In the genomic region with DNA sequence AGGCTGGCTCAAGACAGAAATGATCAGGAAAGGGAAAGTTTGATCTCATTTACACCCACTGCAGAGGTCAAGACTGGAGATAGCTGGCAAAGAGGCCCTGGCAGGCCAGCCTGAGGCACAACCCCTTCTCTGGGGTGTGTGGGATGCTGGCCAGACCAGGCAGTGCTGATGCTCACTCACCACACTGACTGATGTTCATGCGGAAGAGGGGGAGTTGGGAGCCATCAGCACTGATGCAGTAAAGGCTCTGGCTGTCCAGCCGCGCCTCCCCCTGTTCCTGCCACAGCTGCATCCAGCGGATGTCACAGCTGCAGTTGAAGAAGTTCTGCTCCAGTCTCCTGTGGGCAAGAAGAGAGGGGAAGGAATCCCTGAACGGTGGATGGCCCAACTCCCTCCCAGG, we compare ENCODE assay signal across 20 mouse cellular contexts.
"Had no signal": no experiment of that assay in that cellular context is flagged by ENCODE, and none has a peak within 500 bp of the region (broad histone marks: within the 10 kb centered on the region; RNA-seq: fewer than 3 reads in every experiment).

No protein-coding gene starts in this region.

- H3K4me2 ChIP-seq: hindbrain, embryonic 13.5 days; hindbrain, embryonic 15.5 days; limb, embryonic 13.5 days; limb, embryonic 15.5 days; liver, embryonic 12.5 days had no signal

- H3K4me1 ChIP-seq: heart, embryonic 10.5 days; hindbrain, embryonic 13.5 days; hindbrain, embryonic 15.5 days; limb, embryonic 13.5 days; limb, embryonic 15.5 days; liver, embryonic 12.5 days had no signal

- DNase-seq: forebrain, postnatal 0 days; gastrocnemius, postnatal 14 days; gastrocnemius, postnatal 36 days; heart, adult 18-20 months; heart, postnatal 14 days; kidney, adult 18-20 months; kidney, adult 8-10 months; kidney, postnatal 25 days; layer of hippocampus, adult 9-11 months; layer of hippocampus, postnatal 36 days; left cerebral cortex, postnatal 4 days had no signal

- H3K36me3 ChIP-seq: heart, embryonic 10.5 days; limb, embryonic 13.5 days; limb, embryonic 15.5 days; liver, embryonic 12.5 days had no signal

- H3K4me3 ChIP-seq: heart, embryonic 10.5 days; hindbrain, embryonic 13.5 days; hindbrain, embryonic 15.5 days; limb, embryonic 13.5 days; limb, embryonic 15.5 days; liver, embryonic 12.5 days had no signal

- H3K27ac ChIP-seq: heart, embryonic 10.5 days; hindbrain, embryonic 13.5 days; hindbrain, embryonic 15.5 days; hindbrain, postnatal 0 days; limb, embryonic 13.5 days; limb, embryonic 15.5 days; liver, embryonic 12.5 days; liver, embryonic 14.5 days had no signal

- ATAC-seq: forebrain, postnatal 0 days; hindbrain, postnatal 0 days; intestine, embryonic 16.5 days; liver, embryonic 12.5 days had no signal

- H3K9ac ChIP-seq: forebrain, postnatal 0 days; hindbrain, embryonic 13.5 days; hindbrain, embryonic 15.5 days; limb, embryonic 13.5 days; limb, embryonic 15.5 days; liver, embryonic 12.5 days; liver, embryonic 14.5 days had no signal

- H3K9me3 ChIP-seq: heart, embryonic 10.5 days; hindbrain, embryonic 13.5 days; hindbrain, embryonic 15.5 days; limb, embryonic 13.5 days; limb, embryonic 15.5 days had no signal

- H3K27me3 ChIP-seq: hindbrain, embryonic 13.5 days; hindbrain, embryonic 15.5 days; limb, embryonic 13.5 days; limb, embryonic 15.5 days; liver, embryonic 12.5 days had no signal
